Mouse (Mus musculus): ENCODE measurements around the gene Zfyve1. TPM values are rescaled to one million over a fixed set of nuclear protein-coding genes. Genes with fewer than 3 reads are reported as not detected.
"Not testable (repeated sequence)": the region's sequence is repeated elsewhere in the genome, so short reads cannot be mapped to it uniquely, and the experiment has no call there.

Zfyve1 gene
- polyA plus RNA-seq, 1 experiment from 2014 or later, result 9.4 TPM

DNA sequence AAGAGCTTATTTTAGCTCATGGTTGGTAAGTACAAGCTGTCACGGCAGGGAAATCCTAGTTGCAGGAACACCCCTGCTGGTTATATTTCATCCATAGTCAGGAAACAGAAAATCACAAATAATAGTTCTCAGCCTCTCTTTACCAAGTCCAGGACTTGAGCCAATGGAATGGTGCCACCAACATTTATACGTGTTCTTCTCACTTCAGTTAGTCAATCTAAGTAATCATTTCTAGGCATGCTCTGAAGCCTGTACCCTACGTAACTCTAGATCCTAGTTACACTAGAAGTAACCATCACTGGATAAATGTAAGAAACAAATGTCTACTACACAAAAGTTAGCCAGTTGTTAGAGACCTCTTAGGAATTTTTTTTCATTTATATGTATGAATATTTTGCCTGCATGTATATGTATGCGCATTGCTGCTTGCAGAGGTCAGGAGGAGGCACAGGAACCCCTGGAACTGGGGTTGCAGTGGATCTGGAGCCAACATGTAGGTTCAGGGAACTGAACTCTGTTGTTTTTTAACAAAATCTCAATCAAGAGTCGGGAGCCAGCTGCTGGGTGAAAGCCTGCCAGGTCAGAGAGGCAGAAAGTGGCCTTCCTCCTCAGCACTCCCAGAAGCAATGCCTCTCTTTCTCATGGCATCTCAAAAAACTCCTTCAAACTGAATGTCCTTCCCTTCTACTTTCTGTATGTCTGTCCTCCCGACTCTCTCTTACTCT, 25.2 kb upstream of the Zfyve1 start:
- Histone ChIP-seq H3K27me3 (replicated peaks; ENCODE audit: control insufficient read depth, insufficient read depth, low read length) (no peaks in the 10 kb centered on the region), H3K4me1 (replicated peaks; ENCODE audit: control insufficient read depth, insufficient read depth, low read length) (no peaks in the 10 kb centered on the region), H3K9me3 (ENCODE audit: control insufficient read depth, low read length) (no peaks in the 10 kb centered on the region), H3K9ac (ENCODE audit: low read depth, low read length) (no peak overlapping the region), H3K27ac (ENCODE audit: low read depth, low read length) (no peak overlapping the region), H3K4me2 (no peak overlapping the region), H3K4me3 (ENCODE audit: low read depth, low read length) (no peak overlapping the region), H3K36me3 (ENCODE audit: control insufficient read depth, insufficient read depth, low read length) (no peaks in the 10 kb centered on the region)
- ATAC-seq (replicated peaks; ENCODE audit: low FRiP score) (no peak), DNase-seq (ENCODE audit: low spot score) (no peak)
- 85% methylated on average over 6 of the region's 6 CpGs for WGBS

DNA sequence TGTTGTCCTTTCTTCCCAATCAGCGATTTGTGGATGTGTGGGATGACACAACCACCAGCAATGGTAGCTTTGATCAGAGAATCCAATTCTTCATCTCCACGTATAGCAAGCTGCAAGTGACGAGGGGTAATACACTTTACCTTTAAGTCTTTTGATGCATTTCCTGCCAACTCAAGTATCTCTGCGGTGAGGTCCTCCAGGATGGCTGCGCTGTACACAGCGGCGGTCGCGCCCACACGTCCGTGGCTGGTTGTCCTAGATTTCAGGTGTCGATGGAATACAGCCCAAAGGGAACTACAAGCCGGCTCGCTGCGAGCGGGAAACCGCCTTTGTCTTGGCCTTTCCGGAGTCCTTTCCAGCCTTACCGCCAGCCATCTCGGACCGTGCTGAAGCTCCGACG, 23.7 kb upstream of the Zfyve1 start:
- not testable (repeated sequence) for H3K36me3 ChIP-seq (ENCODE audit: control insufficient read depth, insufficient read depth, low read length); H3K27me3 ChIP-seq (replicated peaks; ENCODE audit: control insufficient read depth, insufficient read depth, low read length); DNase-seq (ENCODE audit: low spot score); H3K9ac ChIP-seq (ENCODE audit: low read depth, low read length); H3K9me3 ChIP-seq (ENCODE audit: control insufficient read depth, low read length); H3K4me1 ChIP-seq (replicated peaks; ENCODE audit: control insufficient read depth, insufficient read depth, low read length); H3K27ac ChIP-seq (ENCODE audit: low read depth, low read length); ATAC-seq (replicated peaks; ENCODE audit: low FRiP score)
- WGBS, result 39% methylated on average over 23 of the region's 23 CpGs
- peak overlapping the region; percentile 10; the same call in 1 of the 2 replicates for H3K4me3 ChIP-seq (ENCODE audit: low read depth, low read length)
- H3K4me2 ChIP-seq, result peak overlapping the region; percentile 45

DNA sequence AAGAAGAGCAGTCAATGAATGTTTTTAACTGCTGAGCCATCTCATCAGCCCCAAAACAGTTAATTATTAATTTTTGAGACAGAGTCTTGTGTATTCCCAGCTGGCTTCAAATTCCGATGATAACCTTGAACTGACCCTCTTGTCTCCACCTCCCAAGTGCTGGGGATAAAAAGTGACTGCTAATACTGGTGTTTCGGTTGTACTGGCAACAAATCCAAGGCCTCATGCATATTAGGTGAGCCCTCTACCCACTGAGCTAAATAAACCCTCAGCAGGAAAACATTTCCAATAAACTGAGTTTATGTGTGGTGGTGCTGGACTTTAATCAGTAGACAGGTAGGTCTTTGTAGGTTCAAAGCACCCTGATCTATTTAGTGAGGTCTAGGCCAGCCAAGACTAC, 22.0 kb upstream of the Zfyve1 start:
- Histone ChIP-seq H3K27ac (ENCODE audit: low read depth, low read length) (no peak overlapping the region), H3K36me3 (ENCODE audit: control insufficient read depth, insufficient read depth, low read length) (no peaks in the 10 kb centered on the region), H3K4me1 (replicated peaks; ENCODE audit: control insufficient read depth, insufficient read depth, low read length) (no peaks in the 10 kb centered on the region), H3K9me3 (ENCODE audit: control insufficient read depth, low read length) (no peaks in the 10 kb centered on the region), H3K27me3 (replicated peaks; ENCODE audit: control insufficient read depth, insufficient read depth, low read length) (no peaks in the 10 kb centered on the region), H3K4me3 (ENCODE audit: low read depth, low read length) (no peak overlapping the region), H3K4me2 (no peak overlapping the region), H3K9ac (ENCODE audit: low read depth, low read length) (no peak overlapping the region)
- ATAC-seq (replicated peaks; ENCODE audit: low FRiP score) (no peak), DNase-seq (ENCODE audit: low spot score) (no peak)
- WGBS, result 71% methylated on average over 2 of the region's 2 CpGs

DNA sequence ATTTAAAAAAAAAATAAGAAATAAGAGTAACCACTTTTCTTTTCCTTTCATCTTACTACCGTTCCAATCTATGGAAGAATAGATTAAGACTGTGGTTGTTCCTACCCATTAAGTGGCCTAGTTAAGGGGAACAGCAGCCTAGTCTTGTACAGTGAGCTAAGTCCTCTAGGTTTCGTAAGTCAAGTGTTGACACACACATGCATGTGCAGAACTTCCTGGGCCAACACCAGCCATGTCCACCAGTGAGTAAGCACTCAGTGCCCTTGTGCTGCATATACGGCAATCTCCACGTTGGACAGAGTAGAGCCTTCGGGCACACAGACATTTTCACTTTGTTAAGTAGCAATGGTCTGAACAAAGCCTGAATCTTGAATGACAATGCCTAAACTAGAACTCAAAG, 20.2 kb upstream of the Zfyve1 start:
- Histone ChIP-seq H3K4me2 (no peak overlapping the region), H3K9ac (ENCODE audit: low read depth, low read length) (no peak overlapping the region), H3K27ac (ENCODE audit: low read depth, low read length) (no peak overlapping the region), H3K36me3 (ENCODE audit: control insufficient read depth, insufficient read depth, low read length) (no peaks in the 10 kb centered on the region), H3K4me3 (ENCODE audit: low read depth, low read length) (no peak overlapping the region), H3K9me3 (ENCODE audit: control insufficient read depth, low read length) (no peaks in the 10 kb centered on the region), H3K4me1 (replicated peaks; ENCODE audit: control insufficient read depth, insufficient read depth, low read length) (no peaks in the 10 kb centered on the region), H3K27me3 (replicated peaks; ENCODE audit: control insufficient read depth, insufficient read depth, low read length) (no peaks in the 10 kb centered on the region)
- no peak for ATAC-seq (replicated peaks; ENCODE audit: low FRiP score)
- no peak for DNase-seq (ENCODE audit: low spot score)
- 88% methylated on average over 5 of the region's 5 CpGs for WGBS

DNA sequence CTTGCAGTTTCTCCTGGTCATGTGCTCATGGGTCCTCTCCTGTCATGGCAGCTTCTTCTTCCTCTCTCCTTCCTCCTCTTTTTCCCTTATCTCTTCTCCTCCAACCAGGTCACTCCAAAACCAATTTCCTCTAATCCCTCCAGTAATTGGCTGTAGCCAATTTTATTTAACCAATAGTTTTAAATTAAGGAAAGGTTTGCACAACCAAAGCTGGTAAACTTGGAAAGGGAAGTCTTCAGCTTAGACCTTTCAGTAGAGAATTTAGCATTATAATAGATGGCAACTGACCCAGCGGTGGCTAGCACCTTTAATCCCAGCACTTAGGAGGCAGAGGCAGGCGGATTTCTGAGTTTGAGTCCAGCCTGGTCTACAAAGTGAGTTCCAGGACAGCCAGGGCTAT, 9.4 kb upstream of the Zfyve1 start:
- ATAC-seq (replicated peaks; ENCODE audit: low FRiP score); H3K4me2 ChIP-seq; H3K27me3 ChIP-seq (replicated peaks; ENCODE audit: control insufficient read depth, insufficient read depth, low read length); H3K9me3 ChIP-seq (ENCODE audit: control insufficient read depth, low read length); H3K9ac ChIP-seq (ENCODE audit: low read depth, low read length); DNase-seq (ENCODE audit: low spot score); H3K4me3 ChIP-seq (ENCODE audit: low read depth, low read length); H3K4me1 ChIP-seq (replicated peaks; ENCODE audit: control insufficient read depth, insufficient read depth, low read length); H3K27ac ChIP-seq (ENCODE audit: low read depth, low read length); H3K36me3 ChIP-seq (ENCODE audit: control insufficient read depth, insufficient read depth, low read length): not testable (repeated sequence)
- WGBS, result 93% methylated on average over 2 of the region's 2 CpGs

DNA sequence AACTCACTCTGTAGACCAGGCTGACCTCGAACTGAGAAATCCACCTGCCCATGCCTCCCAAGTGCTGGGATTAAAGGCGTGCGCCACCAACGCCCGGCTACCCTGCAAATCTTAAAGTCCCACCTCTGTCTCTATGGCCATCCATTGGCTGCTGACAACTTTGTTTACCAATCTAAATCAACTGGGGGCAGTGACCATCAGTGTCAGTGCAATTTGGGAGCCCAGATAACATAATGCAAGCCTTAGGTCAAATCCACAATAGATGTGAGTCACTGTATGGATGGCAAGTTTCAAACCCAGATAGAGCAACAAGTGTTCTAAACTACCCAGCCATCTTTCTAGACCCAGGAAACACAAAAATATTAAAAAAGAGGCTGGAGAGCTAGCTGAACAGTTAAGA, 5.3 kb upstream of the Zfyve1 start:
- no peak overlapping the region for H3K4me3 ChIP-seq (ENCODE audit: low read depth, low read length)
- DNase-seq (ENCODE audit: low spot score) (no peak), ATAC-seq (replicated peaks; ENCODE audit: low FRiP score) (peak; percentile 58)
- no peak overlapping the region for H3K9ac ChIP-seq (ENCODE audit: low read depth, low read length)
- no peak overlapping the region for H3K27ac ChIP-seq (ENCODE audit: low read depth, low read length)
- 74% methylated on average over 5 of the region's 5 CpGs for WGBS
- no peaks in the 10 kb centered on the region for H3K27me3 ChIP-seq (replicated peaks; ENCODE audit: control insufficient read depth, insufficient read depth, low read length)
- peaks cover 4% of the 10 kb centered on the region for H3K4me1 ChIP-seq (replicated peaks; ENCODE audit: control insufficient read depth, insufficient read depth, low read length)
- no peak overlapping the region for H3K4me2 ChIP-seq
- no peaks in the 10 kb centered on the region for H3K36me3 ChIP-seq (ENCODE audit: control insufficient read depth, insufficient read depth, low read length)
- no peaks in the 10 kb centered on the region for H3K9me3 ChIP-seq (ENCODE audit: control insufficient read depth, low read length)

DNA sequence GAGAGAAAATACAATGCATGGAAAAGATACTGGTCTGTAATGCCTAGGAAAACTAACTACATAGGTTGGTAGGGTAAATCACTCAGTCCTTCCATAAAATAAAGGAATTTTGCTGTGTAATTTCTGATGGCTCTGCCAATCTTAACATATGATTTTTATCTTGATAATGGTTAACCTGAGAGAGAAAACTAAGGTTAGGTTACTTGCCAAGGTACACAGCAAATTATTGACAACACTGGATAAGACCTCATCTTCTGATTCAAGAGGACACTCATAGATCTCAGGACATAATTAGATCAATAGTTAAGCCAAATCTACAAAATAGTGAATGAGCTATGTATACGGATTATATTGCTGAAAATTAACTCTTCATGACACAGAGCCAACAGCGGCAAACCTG, 859 bp upstream of the Zfyve1 start:
- H3K4me2 ChIP-seq, result no peak overlapping the region
- H3K27me3 ChIP-seq (replicated peaks; ENCODE audit: control insufficient read depth, insufficient read depth, low read length), result no peaks in the 10 kb centered on the region
- no peak overlapping the region for H3K4me3 ChIP-seq (ENCODE audit: low read depth, low read length)
- H3K27ac ChIP-seq (ENCODE audit: low read depth, low read length), result no peak overlapping the region
- ATAC-seq (replicated peaks; ENCODE audit: low FRiP score) (no peak), DNase-seq (ENCODE audit: low spot score) (no peak)
- WGBS, result 77% methylated on average over 2 of the region's 2 CpGs
- no peak overlapping the region for H3K9ac ChIP-seq (ENCODE audit: low read depth, low read length)
- H3K36me3 ChIP-seq (ENCODE audit: control insufficient read depth, insufficient read depth, low read length), result no peaks in the 10 kb centered on the region; the same call in 1 of the 2 replicates
- H3K4me1 ChIP-seq (replicated peaks; ENCODE audit: control insufficient read depth, insufficient read depth, low read length), result peaks cover 4% of the 10 kb centered on the region
- no peaks in the 10 kb centered on the region for H3K9me3 ChIP-seq (ENCODE audit: control insufficient read depth, low read length)

DNA sequence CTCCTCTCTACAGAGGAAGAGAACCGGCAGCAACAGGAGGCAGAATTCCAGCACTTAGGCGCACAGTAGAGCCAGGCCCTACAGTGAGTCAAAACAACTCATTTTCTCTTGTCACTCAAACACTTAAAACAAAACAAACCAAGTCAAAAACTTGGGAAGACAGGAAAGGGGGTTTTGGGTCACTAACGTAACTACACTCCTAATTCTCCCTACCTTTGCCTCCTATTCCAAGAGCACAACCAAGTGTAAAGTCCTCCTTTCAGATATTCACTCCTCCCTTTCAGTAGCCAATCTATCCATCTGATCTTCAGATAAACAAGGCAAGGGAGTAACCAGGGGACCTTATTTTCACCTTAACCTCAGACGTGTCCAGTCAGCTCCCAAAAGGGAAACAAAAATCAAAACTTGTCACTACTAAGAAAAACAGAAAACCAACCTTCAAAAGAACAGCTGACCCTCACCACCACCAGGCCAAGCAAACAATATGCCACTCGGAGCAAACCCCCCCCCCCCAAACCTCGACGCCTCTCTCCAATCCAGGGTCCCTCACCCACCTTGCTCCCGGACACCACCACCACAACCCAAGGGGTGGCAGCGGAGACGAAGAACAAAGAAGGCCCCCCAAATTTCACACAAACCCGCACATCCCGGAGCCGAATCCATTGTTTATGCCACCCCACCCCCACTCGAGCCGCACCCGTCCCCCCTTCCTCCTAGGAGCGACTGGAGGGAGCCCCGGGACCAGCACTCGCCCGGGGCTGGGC, 649 bp downstream of the Zfyve1 start:
- ATAC-seq (replicated peaks; ENCODE audit: low FRiP score), result no peak; the same call in 1 of the 2 replicates
- peak overlapping the region; percentile 89 for H3K4me3 ChIP-seq (ENCODE audit: low read depth, low read length)
- no peak for DNase-seq (ENCODE audit: low spot score)
- peak overlapping the region; percentile 69 for H3K4me2 ChIP-seq
- peak overlapping the region; percentile 79 for H3K27ac ChIP-seq (ENCODE audit: low read depth, low read length)
- H3K9me3 ChIP-seq (ENCODE audit: control insufficient read depth, low read length), result no peaks in the 10 kb centered on the region
- no peaks in the 10 kb centered on the region for H3K27me3 ChIP-seq (replicated peaks; ENCODE audit: control insufficient read depth, insufficient read depth, low read length)
- H3K4me1 ChIP-seq (replicated peaks; ENCODE audit: control insufficient read depth, insufficient read depth, low read length), result no peaks in the 10 kb centered on the region
- WGBS, result 8% methylated on average over 20 of the region's 20 CpGs
- H3K36me3 ChIP-seq (ENCODE audit: control insufficient read depth, insufficient read depth, low read length), result peaks cover 2% of the 10 kb centered on the region; the same call in 1 of the 2 replicates
- peak overlapping the region; percentile 88 for H3K9ac ChIP-seq (ENCODE audit: low read depth, low read length)
